Mouse (Mus musculus): ENCODE results near the gene Melk.

The Melk gene

GRCm38 (mm10) chr4:44327976-44328375 lies 27.3 kb downstream of the Melk start:
- no peak for DNase-seq (ENCODE audit: low read depth)

GRCm38 (mm10) chr4:44335006-44335405 lies 34.3 kb downstream of the Melk start:
- DNase-seq (ENCODE audit: low read depth) = no peak

- DNase-seq (ENCODE audit: low read depth) = no peak
Measured at GRCm38 (mm10) chr4:44361670-44362069, 61.0 kb downstream of the Melk start.

- DNase-seq (ENCODE audit: low read depth) = no peak
Measured at GRCm38 (mm10) chr4:44363434-44364013, 62.8 kb downstream of the Melk start.

GRCm38 (mm10) chr4:44392231-44393216 lies 91.8 kb downstream of the Melk start:
- no peak for DNase-seq (ENCODE audit: low read depth)

- DNase-seq (ENCODE audit: low read depth) = no peak
Measured at GRCm38 (mm10) chr4:44402607-44403006, 101.9 kb downstream of the Melk start.

GRCm38 (mm10) chr4:44404487-44404886 lies 103.8 kb downstream of the Melk start:
- DNase-seq (ENCODE audit: low read depth) = peak; percentile 12
